Mouse (Mus musculus) stomach, embryonic 15.5 days (tissue): ENCODE results near the gene Ctnna2. TPM values are rescaled to one million over a fixed set of nuclear protein-coding genes. Genes with fewer than 3 reads are reported as not detected.

Source experiments
- ATAC-seq: fragments of 200-750 bp; cut with Nextera tagmentation; 2 replicates; pipeline ENCODE4 v1.8.0; 2017; ENCODE audit warnings: low read depth, moderate number of reproducible peaks, moderate TSS enrichment; ENCODE audit not compliant: insufficient read depth, low FRiP score
- H3K27ac ChIP-seq: fragments of 300-500 bp; sonication (generic); 2 replicates; pipeline ENCODE4 v1.5.1; 2015; ENCODE audit warnings: mild to moderate bottlenecking, inconsistent platforms
- H3K27me3 ChIP-seq: fragments of 300-500 bp; sonication (generic); replicated peaks from 2 replicates; pipeline ENCODE4 v1.6.1; 2015; ENCODE audit warnings: inconsistent platforms
- H3K36me3 ChIP-seq: fragments of 300-500 bp; sonication (generic); 2 replicates; pipeline ENCODE4 v1.6.1; 2015; ENCODE audit warnings: inconsistent platforms
- H3K4me1 ChIP-seq: fragments of 300-500 bp; sonication (generic); 2 replicates; pipeline ENCODE4 v1.6.1; 2015; ENCODE audit warnings: inconsistent platforms
- H3K4me2 ChIP-seq: fragments of 300-500 bp; sonication (generic); 2 replicates; pipeline ENCODE4 v1.6.1; 2015; ENCODE audit warnings: mild to moderate bottlenecking, inconsistent platforms
- H3K4me3 ChIP-seq: fragments of 300-500 bp; sonication (generic); replicated peaks from 2 replicates; pipeline ENCODE4 v1.5.1; 2015; ENCODE audit warnings: inconsistent platforms
- H3K9ac ChIP-seq: fragments of 300-500 bp; sonication (generic); 2 replicates; pipeline ENCODE4 v1.6.1; 2015; ENCODE audit warnings: inconsistent platforms
- H3K9me3 ChIP-seq: fragments of 300-500 bp; sonication (generic); 2 replicates; pipeline ENCODE4 v1.6.1; 2016; ENCODE audit warnings: inconsistent platforms
- WGBS: fragments of 180-500 bp; shearing (Covaris S2); methylation state at CpG from one replicate; pipeline ENCODE4 v1.1.7; 2015; 5-methylcytosine and 5-hydroxymethylcytosine counted together
- polyA plus RNA-seq: library from polyadenylated mRNA; unstranded; fragments of >200 nt; fragmentation: Nextera tagmentation; extraction: Ambion mirVana; gene quantifications from 2 replicates; pipeline ENCODE4 v1.2.1, GENCODE M21; 2015

The Ctnna2 gene
- polyA plus RNA-seq, 1 experiment from 2014 or later = 7.2 TPM

DNA sequence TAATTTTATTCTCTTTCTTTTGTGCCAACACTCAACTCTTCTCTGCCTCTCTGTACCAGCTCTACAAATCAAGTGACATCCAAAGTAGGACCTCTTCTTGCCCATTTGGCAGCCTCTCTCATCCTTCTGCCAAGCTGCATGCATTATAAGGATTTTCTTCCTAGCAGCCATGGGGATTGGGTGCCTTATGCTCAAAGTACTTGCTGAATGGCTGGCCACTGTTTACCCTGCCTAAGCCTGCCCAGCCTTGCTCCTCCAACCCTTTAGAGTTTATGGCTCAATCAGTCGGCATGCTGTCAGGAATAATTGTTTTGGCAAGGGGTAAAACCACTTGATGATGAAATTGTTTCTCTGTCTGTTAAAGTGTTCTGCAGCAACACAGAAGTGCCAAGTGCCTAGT, 739.1 kb downstream of the Ctnna2 start:
- H3K27me3 ChIP-seq = peaks cover 28% of the 10 kb centered on the region
- no peak for ATAC-seq
- no peaks in the 10 kb centered on the region for H3K9me3 ChIP-seq
- no peak overlapping the region for H3K4me3 ChIP-seq
- H3K4me1 ChIP-seq = peaks cover 15% of the 10 kb centered on the region
- H3K4me2 ChIP-seq = no peak overlapping the region
- 4% methylated on average over 1 of the region's 1 CpGs for WGBS
- H3K36me3 ChIP-seq = no peaks in the 10 kb centered on the region
- no peak overlapping the region for H3K27ac ChIP-seq
- no peak overlapping the region for H3K9ac ChIP-seq

DNA sequence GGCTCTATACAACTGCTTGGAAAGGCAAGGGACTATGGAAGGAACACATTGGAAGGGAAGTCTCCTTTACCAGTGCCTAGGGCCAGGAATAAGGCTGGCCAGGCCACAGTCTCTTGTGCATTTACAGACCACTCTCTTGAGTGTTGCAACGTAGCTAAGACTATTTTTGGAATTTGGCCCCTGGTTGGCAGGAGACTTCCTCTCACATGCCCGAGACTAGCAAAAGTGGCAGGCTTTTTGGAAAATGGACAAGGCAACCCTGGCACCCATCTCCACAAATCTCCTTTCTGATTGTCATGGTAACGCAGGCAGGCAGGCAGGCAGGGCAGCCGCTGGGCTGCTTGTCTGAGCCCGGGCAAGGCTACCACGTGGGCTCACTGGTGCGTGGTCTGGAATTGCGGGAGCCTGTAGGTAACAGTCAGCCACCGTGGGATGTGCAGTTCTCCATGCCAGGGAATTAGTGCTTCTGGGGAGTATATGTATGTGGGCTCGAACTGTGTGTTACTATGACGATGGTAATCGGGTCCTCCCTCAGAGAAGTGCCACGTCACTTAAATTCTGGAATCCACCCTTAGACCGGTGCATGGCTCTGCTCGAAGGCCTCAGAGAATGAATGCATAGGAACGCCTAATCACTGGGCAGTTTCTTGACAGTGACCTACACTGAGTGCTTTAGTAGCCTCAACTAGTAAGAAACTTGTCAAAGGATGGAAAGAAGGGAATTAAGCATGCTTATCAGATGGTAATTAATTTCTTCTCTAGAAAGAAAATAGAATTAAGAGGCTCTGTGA, 756.5 kb downstream of the Ctnna2 start:
- H3K9ac ChIP-seq = no peak overlapping the region
- H3K27me3 ChIP-seq = no peaks in the 10 kb centered on the region
- H3K9me3 ChIP-seq = no peaks in the 10 kb centered on the region
- H3K4me2 ChIP-seq = no peak overlapping the region
- no peak overlapping the region for H3K4me3 ChIP-seq
- ATAC-seq = no peak
- H3K4me1 ChIP-seq = no peaks in the 10 kb centered on the region
- no peak overlapping the region for H3K27ac ChIP-seq
- WGBS = 77% methylated on average over 16 of the region's 16 CpGs
- no peaks in the 10 kb centered on the region for H3K36me3 ChIP-seq

- WGBS = 81% methylated on average over 4 of the region's 4 CpGs
- Histone ChIP-seq H3K4me2 (no peak overlapping the region), H3K9me3 (no peaks in the 10 kb centered on the region), H3K27me3 (no peaks in the 10 kb centered on the region), H3K4me1 (no peaks in the 10 kb centered on the region), H3K36me3 (no peaks in the 10 kb centered on the region), H3K9ac (no peak overlapping the region), H3K4me3 (no peak overlapping the region), H3K27ac (no peak overlapping the region)
- ATAC-seq = no peak
These were observed 758.7 kb downstream of the Ctnna2 start for GRCm38 (mm10) chr6:77220776-77221175.

DNA sequence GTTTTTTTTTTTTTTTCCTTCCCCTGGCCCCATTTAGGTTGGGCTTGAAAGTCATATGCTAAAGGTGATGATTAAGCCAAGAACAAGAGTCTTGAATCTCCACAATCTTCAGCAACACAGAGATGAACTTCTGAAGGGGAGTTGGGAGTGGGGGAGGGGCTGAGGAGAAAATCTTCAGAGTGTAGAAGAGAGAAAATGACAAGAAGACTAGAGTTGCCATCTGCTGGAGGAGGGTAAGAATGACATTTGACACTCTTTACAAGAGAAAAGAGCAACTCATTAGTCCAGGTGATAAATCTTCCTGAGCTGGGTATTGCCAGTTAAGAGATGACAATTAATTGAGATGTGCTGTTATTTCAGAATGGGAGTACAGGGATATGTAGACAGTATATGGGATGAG, 760.6 kb downstream of the Ctnna2 start:
- no peaks in the 10 kb centered on the region for H3K36me3 ChIP-seq
- no peak for ATAC-seq
- H3K4me3 ChIP-seq = no peak overlapping the region
- H3K4me1 ChIP-seq = 0 out of 2 replicates have a peak, but pooled peaks cover under 1% of the 10 kb centered on the region
- no peak overlapping the region for H3K9ac ChIP-seq
- H3K27ac ChIP-seq = no peak overlapping the region
- H3K4me2 ChIP-seq = no peak overlapping the region
- H3K9me3 ChIP-seq = no peaks in the 10 kb centered on the region
- H3K27me3 ChIP-seq = no peaks in the 10 kb centered on the region

- no peak for ATAC-seq
- no peak overlapping the region for H3K9ac ChIP-seq
These were observed 764.2 kb downstream of the Ctnna2 start for GRCm38 (mm10) chr6:77215322-77215721.

DNA sequence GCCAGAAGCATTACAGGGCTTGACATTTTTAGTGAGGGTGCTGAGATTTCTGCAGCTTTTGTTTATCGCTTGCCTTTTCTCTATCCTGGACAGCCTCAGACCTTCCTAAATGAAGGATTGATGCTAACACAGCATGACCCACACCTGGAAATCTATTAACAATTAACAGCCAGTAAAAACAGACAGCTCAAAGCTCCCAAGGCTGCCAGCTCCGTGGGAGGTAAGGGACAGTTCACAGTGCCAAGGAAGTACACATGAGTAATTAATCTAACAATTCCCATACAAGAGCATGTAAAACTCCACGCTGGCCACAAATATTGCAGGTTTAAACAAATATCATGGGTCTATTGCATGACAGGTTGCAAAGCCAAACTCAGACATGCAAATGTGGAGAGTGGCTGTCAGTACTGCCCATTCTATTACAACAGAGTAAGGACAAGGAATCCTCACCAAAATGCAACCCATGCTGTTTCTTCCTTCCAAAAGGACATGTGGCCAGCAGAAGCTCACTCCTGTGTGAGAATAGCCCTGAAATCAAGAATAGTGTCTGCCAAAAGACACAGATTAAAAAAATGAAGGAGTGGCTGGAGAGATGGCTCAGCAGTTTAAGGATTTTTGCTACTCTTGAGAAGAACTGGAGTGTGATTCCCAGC, 765.6 kb downstream of the Ctnna2 start:
- Histone ChIP-seq H3K9ac (no peak overlapping the region), H3K27ac (no peak overlapping the region), H3K36me3 (no peaks in the 10 kb centered on the region), H3K27me3 (no peaks in the 10 kb centered on the region), H3K9me3 (no peaks in the 10 kb centered on the region), H3K4me2 (no peak overlapping the region), H3K4me1 (0 out of 2 replicates have a peak, but pooled peaks cover 3% of the 10 kb centered on the region), H3K4me3 (no peak overlapping the region)
- 10% methylated on average over 3 of the region's 3 CpGs for WGBS
- ATAC-seq = no peak

More at GRCm38 (mm10) chr6:77215322-77215721, 764.2 kb downstream of the Ctnna2 start:
- no peaks in the 10 kb centered on the region for H3K36me3 ChIP-seq
- H3K9me3 ChIP-seq = no peaks in the 10 kb centered on the region
- H3K27ac ChIP-seq = no peak overlapping the region
- WGBS = 74% methylated on average over 4 of the region's 4 CpGs
- 0 out of 2 replicates have a peak, but pooled peaks cover 3% of the 10 kb centered on the region for H3K4me1 ChIP-seq
- H3K4me2 ChIP-seq = no peak overlapping the region
- H3K4me3 ChIP-seq = no peak overlapping the region
- H3K27me3 ChIP-seq = no peaks in the 10 kb centered on the region

GRCm38 (mm10) chr6:77209929-77210328, 769.6 kb downstream of the Ctnna2 start:
- H3K27ac ChIP-seq = no peak overlapping the region
- H3K4me1 ChIP-seq = 0 out of 2 replicates have a peak, but pooled peaks cover 3% of the 10 kb centered on the region
- H3K9me3 ChIP-seq = no peaks in the 10 kb centered on the region
- H3K27me3 ChIP-seq = no peaks in the 10 kb centered on the region
- H3K9ac ChIP-seq = no peak overlapping the region
- WGBS = 60% methylated on average over 3 of the region's 3 CpGs
- no peak overlapping the region for H3K4me2 ChIP-seq
- no peak overlapping the region for H3K4me3 ChIP-seq
- ATAC-seq = no peak
- no peaks in the 10 kb centered on the region for H3K36me3 ChIP-seq

GRCm38 (mm10) chr6:77209183-77209582, 770.3 kb downstream of the Ctnna2 start:
- H3K4me3 ChIP-seq = no peak overlapping the region
- no peaks in the 10 kb centered on the region for H3K36me3 ChIP-seq
- H3K9me3 ChIP-seq = no peaks in the 10 kb centered on the region
- WGBS = 65% methylated on average over 1 of the region's 1 CpGs
- H3K27me3 ChIP-seq = no peaks in the 10 kb centered on the region
- H3K9ac ChIP-seq = no peak overlapping the region
- 0 out of 2 replicates have a peak, but pooled peaks cover 3% of the 10 kb centered on the region for H3K4me1 ChIP-seq
- no peak overlapping the region for H3K27ac ChIP-seq
- H3K4me2 ChIP-seq = no peak overlapping the region
- no peak for ATAC-seq

DNA sequence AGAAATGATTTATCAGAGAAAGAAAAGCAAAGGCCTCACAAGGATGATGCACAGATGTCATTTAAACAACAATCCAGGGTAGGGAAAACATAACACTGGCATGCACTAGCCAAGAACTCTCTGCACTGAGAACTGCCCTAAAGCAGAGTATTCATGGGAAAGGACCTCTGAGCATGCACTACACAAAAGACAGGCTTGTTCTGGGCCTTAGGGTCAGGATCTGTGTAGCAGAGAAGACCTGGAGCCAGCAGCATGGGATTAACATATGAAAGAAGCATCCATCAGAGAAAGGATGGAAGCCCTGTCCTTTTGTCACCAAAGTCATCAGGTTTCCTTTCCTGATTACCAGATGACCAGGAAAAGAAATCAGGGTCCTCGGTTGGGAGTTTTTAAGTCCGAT, 780.1 kb downstream of the Ctnna2 start:
- no peaks in the 10 kb centered on the region for H3K9me3 ChIP-seq
- no peaks in the 10 kb centered on the region for H3K4me1 ChIP-seq
- no peak overlapping the region for H3K4me2 ChIP-seq
- no peak overlapping the region for H3K27ac ChIP-seq
- H3K36me3 ChIP-seq = no peaks in the 10 kb centered on the region
- WGBS = 81% methylated on average over 2 of the region's 2 CpGs
- H3K4me3 ChIP-seq = no peak overlapping the region
- no peaks in the 10 kb centered on the region for H3K27me3 ChIP-seq
- no peak overlapping the region for H3K9ac ChIP-seq
- ATAC-seq = no peak

DNA sequence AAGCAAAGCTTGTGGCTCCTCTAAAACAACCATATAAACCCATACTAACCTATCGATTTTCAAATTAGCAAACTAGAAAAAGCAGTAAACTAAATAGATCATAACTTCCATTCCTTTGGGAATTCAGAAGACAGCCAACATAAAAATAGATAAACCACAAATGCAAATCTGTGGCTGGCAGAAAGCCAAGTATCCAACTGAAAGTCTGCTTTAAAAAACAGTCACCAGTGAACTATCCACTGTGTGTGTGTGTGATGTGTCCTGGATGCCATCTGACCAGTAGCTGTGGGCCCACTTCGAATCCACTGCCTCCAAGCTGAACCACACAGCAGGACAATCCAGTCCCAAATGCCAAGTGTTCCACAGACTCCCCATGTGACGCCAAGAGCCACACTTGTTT, 782.8 kb downstream of the Ctnna2 start:
- H3K4me1 ChIP-seq = no peaks in the 10 kb centered on the region
- no peak for ATAC-seq
- 82% methylated on average over 3 of the region's 3 CpGs for WGBS
- no peak overlapping the region for H3K27ac ChIP-seq
- no peak overlapping the region for H3K4me3 ChIP-seq
- no peaks in the 10 kb centered on the region for H3K36me3 ChIP-seq
- H3K4me2 ChIP-seq = no peak overlapping the region
- no peaks in the 10 kb centered on the region for H3K27me3 ChIP-seq
- no peaks in the 10 kb centered on the region for H3K9me3 ChIP-seq
- no peak overlapping the region for H3K9ac ChIP-seq

DNA sequence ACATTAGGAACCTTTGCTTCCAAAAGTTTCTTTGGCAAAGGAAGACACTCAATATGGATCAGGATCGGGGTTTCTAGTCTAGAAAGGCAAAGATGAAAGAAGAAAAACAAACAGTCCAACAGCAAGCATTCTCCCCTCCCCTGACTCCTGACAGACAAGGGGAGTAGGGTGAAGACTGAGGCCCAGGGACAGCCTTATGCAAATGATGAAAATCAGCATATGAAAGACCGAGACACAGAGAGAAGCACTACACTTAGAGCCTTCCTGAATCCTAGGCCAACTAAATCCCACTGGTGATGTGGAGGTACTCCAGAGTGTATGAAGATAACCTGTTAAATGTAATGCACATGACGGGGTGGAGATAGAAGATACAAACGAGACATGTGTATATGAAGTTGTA, 787.9 kb downstream of the Ctnna2 start:
- Histone ChIP-seq H3K4me2 (no peak overlapping the region), H3K9ac (no peak overlapping the region), H3K4me1 (no peaks in the 10 kb centered on the region), H3K27ac (no peak overlapping the region), H3K9me3 (no peaks in the 10 kb centered on the region), H3K27me3 (no peaks in the 10 kb centered on the region), H3K36me3 (no peaks in the 10 kb centered on the region), H3K4me3 (no peak overlapping the region)
- WGBS = 62% methylated on average over 4 of the region's 4 CpGs
- no peak for ATAC-seq

GRCm38 (mm10) chr6:77188628-77189027, 790.9 kb downstream of the Ctnna2 start:
- Histone ChIP-seq H3K27ac (no peak overlapping the region), H3K4me1 (no peaks in the 10 kb centered on the region), H3K4me2 (no peak overlapping the region), H3K9ac (no peak overlapping the region), H3K36me3 (no peaks in the 10 kb centered on the region), H3K4me3 (no peak overlapping the region), H3K9me3 (no peaks in the 10 kb centered on the region), H3K27me3 (no peaks in the 10 kb centered on the region)
- 78% methylated on average over 2 of the region's 2 CpGs for WGBS
- no peak for ATAC-seq
